Mouse (Mus musculus) embryonic facial prominence, embryonic 15.5 days (tissue): ENCODE measurements around the gene Hist1h2bn. TPM values are rescaled to one million over a fixed set of nuclear protein-coding genes. Genes with fewer than 3 reads are reported as not detected.
"Not testable (repeated sequence)": the region's sequence is repeated elsewhere in the genome, so short reads cannot be mapped to it uniquely, and the experiment has no call there.

Experiments
- ATAC-seq: fragments of 200-750 bp; cut with Nextera tagmentation; 2 replicates; pipeline ENCODE4 v1.8.0; 2017; ENCODE audit warnings: low read depth, moderate TSS enrichment; ENCODE audit not compliant: insufficient number of reproducible peaks, low FRiP score, low TSS enrichment
- H3K27ac ChIP-seq: fragments of 300-500 bp; sonication (generic); replicated peaks from 2 replicates; pipeline ENCODE4 v1.5.1; 2015; ENCODE audit warnings: mild to moderate bottlenecking, inconsistent platforms
- H3K27me3 ChIP-seq: fragments of 300-500 bp; sonication (generic); 2 replicates; pipeline ENCODE4 v1.6.1; 2015; ENCODE audit warnings: inconsistent platforms
- H3K36me3 ChIP-seq: fragments of 300-500 bp; sonication (generic); 2 replicates; pipeline ENCODE4 v1.6.1; 2015; ENCODE audit warnings: mild to moderate bottlenecking, inconsistent platforms
- H3K4me1 ChIP-seq: fragments of 300-500 bp; sonication (generic); 2 replicates; pipeline ENCODE4 v1.6.1; 2015; ENCODE audit warnings: inconsistent platforms
- H3K4me2 ChIP-seq: fragments of 300-500 bp; sonication (generic); replicated peaks from 2 replicates; pipeline ENCODE4 v1.6.1; 2015; ENCODE audit warnings: mild to moderate bottlenecking, inconsistent platforms
- H3K4me3 ChIP-seq: fragments of 300-500 bp; sonication (generic); replicated peaks from 2 replicates; pipeline ENCODE4 v1.5.1; 2015; ENCODE audit warnings: mild to moderate bottlenecking, inconsistent platforms
- H3K9ac ChIP-seq: fragments of 300-500 bp; sonication (generic); 2 replicates; pipeline ENCODE4 v1.6.1; 2015; ENCODE audit warnings: inconsistent platforms
- H3K9me3 ChIP-seq: fragments of 300-500 bp; sonication (generic); replicated peaks from 2 replicates; pipeline ENCODE4 v1.6.1; 2016; ENCODE audit warnings: inconsistent platforms
- WGBS: fragments of 180-500 bp; shearing (Covaris S2); methylation state at CpG from one replicate; pipeline ENCODE4 v1.1.7; 2015; 5-methylcytosine and 5-hydroxymethylcytosine counted together
- polyA plus RNA-seq: library from polyadenylated mRNA; unstranded; fragments of >200 nt; fragmentation: Nextera tagmentation; extraction: Ambion mirVana; gene quantifications from 2 replicates; pipeline ENCODE4 v1.2.1, GENCODE M21; 2015

Hist1h2bn gene
- polyA plus RNA-seq: 3.4 and 3.6 TPM in 2 replicates

DNA sequence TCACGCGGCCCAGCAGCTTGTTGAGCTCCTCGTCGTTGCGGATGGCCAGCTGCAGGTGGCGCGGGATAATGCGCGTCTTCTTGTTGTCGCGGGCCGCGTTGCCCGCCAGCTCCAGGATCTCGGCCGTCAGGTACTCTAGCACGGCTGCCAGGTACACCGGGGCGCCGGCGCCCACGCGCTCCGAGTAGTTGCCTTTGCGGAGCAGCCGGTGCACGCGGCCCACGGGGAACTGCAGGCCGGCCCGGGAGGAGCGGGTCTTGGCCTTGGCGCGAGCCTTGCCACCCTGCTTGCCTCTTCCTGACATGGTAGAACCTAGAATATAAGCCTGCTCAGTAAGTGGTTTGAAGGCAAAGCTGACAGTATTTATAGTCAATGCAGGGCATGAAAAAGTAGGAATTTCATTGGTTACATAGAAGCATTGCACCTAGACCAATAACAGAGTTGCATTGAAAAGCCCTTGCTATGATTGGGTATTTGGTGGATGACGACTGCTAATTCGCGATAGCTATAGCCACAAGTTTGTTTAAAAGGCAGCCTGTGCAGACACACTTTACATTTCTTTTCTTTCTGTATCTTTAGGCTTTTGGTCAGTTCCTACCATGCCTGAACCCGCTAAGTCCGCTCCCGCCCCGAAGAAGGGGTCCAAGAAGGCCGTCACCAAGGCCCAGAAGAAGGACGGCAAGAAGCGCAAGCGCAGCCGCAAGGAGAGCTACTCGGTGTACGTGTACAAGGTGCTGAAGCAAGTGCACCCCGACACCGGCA, at the start of gene Hist1h2bn, which contains the start of gene Hist1h2ak:
Hist1h2bn (plus strand) TSS at position 600 of the 762 bp plus-strand sequence.
Hist1h2ak (minus strand) TSS at position 304 of the 762 bp plus-strand sequence.
- not testable (repeated sequence) for H3K9me3 ChIP-seq, H3K36me3 ChIP-seq, H3K27me3 ChIP-seq
- Histone ChIP-seq H3K4me1 (peaks cover 15% of the 10 kb centered on the region), H3K4me2 (peak within 1 kb of the TSS; percentile 64), H3K4me3 (peak within 1 kb of the TSS; percentile 48), H3K9ac (peak within 1 kb of the TSS; percentile 18), H3K27ac (peak within 1 kb of the TSS; percentile 92)
- under 1% methylated on average over 49 of the region's 50 CpGs for WGBS
- peak; percentile 93 for ATAC-seq

DNA sequence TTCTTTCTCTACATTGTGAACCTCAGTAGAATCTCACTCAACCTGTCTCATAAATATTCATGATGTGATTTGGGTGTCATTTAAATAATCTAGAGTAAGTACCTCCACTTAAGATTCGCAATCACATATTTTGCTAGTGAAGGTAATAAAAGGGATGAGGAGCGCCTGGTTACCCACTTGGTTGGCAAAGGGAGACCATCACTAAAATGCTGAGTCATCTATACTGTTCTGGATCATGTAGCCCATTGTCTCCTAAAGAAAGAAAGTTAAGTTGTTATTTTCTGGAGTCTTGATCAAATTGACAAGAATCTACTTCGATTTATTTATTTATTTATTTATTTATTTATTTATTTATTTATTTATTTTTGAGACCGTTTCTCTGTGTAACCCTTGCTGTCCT, 47.3 kb upstream of the Hist1h2bn start:
- no peak for ATAC-seq
- Histone ChIP-seq H3K9me3 (no peaks in the 10 kb centered on the region), H3K4me2 (no peak overlapping the region), H3K4me1 (peaks cover 7% of the 10 kb centered on the region; the same call in 1 of the 2 replicates), H3K9ac (no peak overlapping the region), H3K27ac (no peak overlapping the region), H3K27me3 (no peaks in the 10 kb centered on the region), H3K36me3 (no peaks in the 10 kb centered on the region), H3K4me3 (no peak overlapping the region)
- whole genome bisulfite sequencing: 73% methylated on average over 4 of the region's 4 CpGs

DNA sequence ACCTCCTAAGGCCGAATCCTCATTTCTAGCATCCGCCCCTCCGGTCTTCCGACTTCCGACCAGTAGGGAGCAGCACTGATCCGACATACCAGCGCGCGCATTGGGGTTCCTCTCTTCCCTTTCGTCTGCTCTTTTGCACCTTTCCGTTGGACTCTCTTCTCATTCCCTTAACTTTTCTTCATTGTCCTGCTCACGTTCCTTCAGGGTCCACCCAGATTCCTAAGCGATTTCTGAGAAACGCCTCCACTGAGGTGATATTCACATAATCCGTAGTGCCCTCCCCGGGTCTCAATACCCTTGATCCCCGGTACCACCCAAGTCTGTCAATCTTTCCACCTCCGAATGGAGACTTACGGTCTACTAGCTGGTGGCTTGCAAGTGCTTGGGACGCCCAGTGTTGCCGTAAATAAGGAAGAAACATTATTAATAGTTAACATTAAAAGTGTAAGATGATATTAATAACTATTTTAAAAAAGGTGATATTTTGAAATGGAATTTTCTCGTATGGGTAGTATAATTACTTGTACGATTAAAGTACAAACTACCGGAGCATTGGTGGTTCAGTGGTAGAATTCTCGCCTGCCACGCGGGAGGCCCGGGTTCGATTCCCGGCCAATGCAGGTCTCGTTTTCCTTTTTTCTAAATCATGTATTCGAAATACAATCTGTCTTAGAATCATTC, 43.8 kb upstream of the Hist1h2bn start:
- ATAC-seq: peak; percentile 81
- Histone ChIP-seq H3K27ac (peak overlapping the region; percentile 91), H3K9me3 (no peaks in the 10 kb centered on the region), H3K4me2 (peak overlapping the region; percentile 56), H3K27me3 (no peaks in the 10 kb centered on the region), H3K4me3 (peak overlapping the region; percentile 76), H3K4me1 (peaks cover 12% of the 10 kb centered on the region), H3K36me3 (no peaks in the 10 kb centered on the region), H3K9ac (peak overlapping the region; percentile 51)
- WGBS: under 1% methylated on average over 32 of the region's 32 CpGs

DNA sequence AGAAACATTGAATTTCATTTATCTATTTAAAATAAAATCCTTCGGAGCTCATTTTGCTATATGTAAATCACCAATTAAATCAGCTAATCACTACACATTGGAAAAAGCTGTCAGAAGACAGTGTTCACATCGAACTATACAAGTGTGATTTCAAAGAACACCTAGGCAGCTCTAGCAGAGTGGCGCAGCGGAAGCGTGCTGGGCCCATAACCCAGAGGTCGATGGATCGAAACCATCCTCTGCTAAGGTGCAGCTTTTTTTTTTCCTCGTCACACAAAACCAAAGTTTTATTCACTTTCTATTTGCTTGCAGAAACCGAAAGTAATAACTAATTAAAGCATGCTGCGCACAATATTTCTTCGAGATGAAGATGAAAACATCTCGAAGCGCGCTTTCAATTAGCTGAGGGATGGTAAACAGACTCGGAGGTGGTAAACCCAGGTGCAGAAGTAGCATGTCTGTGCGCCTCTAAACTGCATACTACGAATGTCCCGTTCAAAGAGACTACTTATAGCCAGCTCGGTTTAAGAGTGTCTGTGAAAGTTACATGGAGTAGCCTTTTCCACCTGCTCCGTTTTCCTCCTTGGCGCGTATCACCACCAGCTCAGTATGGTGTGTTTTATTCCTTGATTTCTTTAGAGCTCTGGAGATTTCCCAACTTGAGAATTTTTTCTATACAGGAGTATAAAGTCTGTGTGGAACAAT, 43.0 kb upstream of the Hist1h2bn start:
- Histone ChIP-seq H3K27me3 (no peaks in the 10 kb centered on the region), H3K36me3 (no peaks in the 10 kb centered on the region), H3K4me1 (peaks cover 16% of the 10 kb centered on the region), H3K4me3 (peak overlapping the region; percentile 76), H3K9me3 (no peaks in the 10 kb centered on the region), H3K4me2 (peak overlapping the region; percentile 56), H3K27ac (peak overlapping the region; percentile 35; the same call in 1 of the 2 replicates), H3K9ac (peak overlapping the region; percentile 26; the same call in 1 of the 2 replicates)
- 2% methylated on average over 22 of the region's 22 CpGs for WGBS
- peak; percentile 78 for ATAC-seq

DNA sequence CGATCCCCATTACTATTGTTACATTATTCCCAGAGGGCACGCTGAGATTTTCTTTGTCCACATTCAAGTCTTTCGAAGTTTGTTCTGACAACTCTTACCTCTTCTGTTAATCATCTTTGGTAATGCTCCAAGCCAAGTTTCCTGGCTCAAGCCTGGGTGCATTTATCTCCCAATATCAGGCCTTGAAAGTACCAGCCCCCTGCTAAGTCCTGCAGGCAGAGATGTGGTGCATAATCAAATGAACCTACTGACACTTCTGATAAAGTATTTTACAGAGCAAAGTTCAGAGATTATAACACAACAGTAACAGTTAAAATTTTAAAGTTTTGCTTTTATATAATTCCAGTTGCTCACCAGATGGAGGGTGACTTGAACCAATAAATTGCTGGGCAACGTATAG, 42.2 kb upstream of the Hist1h2bn start:
- peaks cover 17% of the 10 kb centered on the region for H3K4me1 ChIP-seq
- H3K9ac ChIP-seq: no peak overlapping the region
- no peaks in the 10 kb centered on the region for H3K27me3 ChIP-seq
- WGBS: 21% methylated on average over 4 of the region's 4 CpGs
- peak overlapping the region; percentile 76 for H3K4me3 ChIP-seq
- H3K27ac ChIP-seq: no peak overlapping the region
- ATAC-seq: no peak
- H3K4me2 ChIP-seq: peak overlapping the region; percentile 56
- no peaks in the 10 kb centered on the region for H3K9me3 ChIP-seq
- H3K36me3 ChIP-seq: no peaks in the 10 kb centered on the region

DNA sequence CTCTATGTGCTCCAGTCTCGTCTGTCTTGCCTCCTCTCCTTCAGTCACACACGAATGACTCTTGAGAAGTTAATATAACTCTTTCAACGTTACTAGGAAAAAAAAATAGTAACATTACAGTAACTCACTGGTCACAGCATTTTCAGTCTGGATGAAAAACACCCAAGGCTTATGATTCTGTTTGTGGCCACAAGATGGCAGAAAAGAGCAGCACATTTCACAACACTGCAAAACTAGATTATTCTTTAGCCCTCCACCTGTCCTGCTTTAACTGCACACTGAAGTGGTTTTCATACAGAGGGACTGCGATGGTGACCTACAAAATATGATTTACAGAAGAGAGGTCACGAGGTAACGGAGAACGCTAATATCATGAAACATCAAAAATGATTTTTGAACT, 39.2 kb upstream of the Hist1h2bn start:
- no peak for ATAC-seq
- 2% methylated on average over 7 of the region's 7 CpGs for WGBS

DNA sequence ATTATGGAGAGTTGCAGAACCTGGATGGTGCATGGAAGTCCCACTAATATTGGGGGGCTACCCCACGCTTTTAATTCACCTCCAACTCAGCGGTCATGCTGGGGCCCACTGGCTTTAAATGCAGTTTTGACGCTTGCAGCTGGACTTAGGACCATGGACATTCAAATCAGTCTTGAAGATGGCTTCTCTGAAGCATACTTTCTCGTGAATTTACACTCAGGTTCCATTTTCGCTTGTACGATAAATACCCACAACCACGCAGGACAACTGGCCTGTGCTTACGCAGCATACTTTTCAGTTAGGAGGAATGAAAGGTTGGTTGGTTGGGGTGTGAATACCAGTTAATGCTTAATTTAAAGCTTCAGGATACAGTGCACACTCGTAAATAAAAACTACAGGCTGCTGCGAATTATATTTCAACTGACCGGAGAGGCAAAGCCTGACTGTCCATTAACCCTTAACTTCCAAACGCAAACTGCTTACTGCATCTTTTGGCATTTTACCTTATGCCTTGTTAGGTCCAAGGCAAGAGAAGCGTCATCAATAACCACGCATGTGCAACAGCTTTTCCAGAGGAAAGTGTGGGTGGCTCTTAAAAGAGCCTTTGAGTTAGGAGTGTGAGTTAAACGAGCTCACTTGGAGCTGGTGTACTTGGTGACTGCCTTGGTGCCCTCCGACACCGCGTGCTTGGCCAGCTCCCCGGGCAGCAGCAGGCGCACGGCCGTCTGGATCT, 38.6 kb upstream of the Hist1h2bn start:
- no peak for ATAC-seq
- WGBS: under 1% methylated on average over 21 of the region's 22 CpGs
- H3K36me3 ChIP-seq: no peaks in the 10 kb centered on the region
- peaks cover 34% of the 10 kb centered on the region for H3K4me1 ChIP-seq
- H3K27me3 ChIP-seq: no peaks in the 10 kb centered on the region
- H3K4me2 ChIP-seq: peak overlapping the region; percentile 77
- peak overlapping the region; percentile 35; the same call in 1 of the 2 replicates for H3K9ac ChIP-seq
- peak overlapping the region; percentile 44 for H3K4me3 ChIP-seq
- H3K9me3 ChIP-seq: no peaks in the 10 kb centered on the region
- peak overlapping the region; percentile 91 for H3K27ac ChIP-seq

More for the DNA sequence above, 39.2 kb upstream of the Hist1h2bn start:
- peak overlapping the region; percentile 44 for H3K4me3 ChIP-seq
- peaks cover 34% of the 10 kb centered on the region for H3K4me1 ChIP-seq
- no peaks in the 10 kb centered on the region for H3K36me3 ChIP-seq
- peak overlapping the region; percentile 77 for H3K4me2 ChIP-seq
- H3K9me3 ChIP-seq: no peaks in the 10 kb centered on the region
- 0 out of 2 replicates have a peak overlapping the region, but pooled peaks have one; percentile 35 for H3K9ac ChIP-seq
- H3K27me3 ChIP-seq: no peaks in the 10 kb centered on the region
- H3K27ac ChIP-seq: peak overlapping the region; percentile 91

DNA sequence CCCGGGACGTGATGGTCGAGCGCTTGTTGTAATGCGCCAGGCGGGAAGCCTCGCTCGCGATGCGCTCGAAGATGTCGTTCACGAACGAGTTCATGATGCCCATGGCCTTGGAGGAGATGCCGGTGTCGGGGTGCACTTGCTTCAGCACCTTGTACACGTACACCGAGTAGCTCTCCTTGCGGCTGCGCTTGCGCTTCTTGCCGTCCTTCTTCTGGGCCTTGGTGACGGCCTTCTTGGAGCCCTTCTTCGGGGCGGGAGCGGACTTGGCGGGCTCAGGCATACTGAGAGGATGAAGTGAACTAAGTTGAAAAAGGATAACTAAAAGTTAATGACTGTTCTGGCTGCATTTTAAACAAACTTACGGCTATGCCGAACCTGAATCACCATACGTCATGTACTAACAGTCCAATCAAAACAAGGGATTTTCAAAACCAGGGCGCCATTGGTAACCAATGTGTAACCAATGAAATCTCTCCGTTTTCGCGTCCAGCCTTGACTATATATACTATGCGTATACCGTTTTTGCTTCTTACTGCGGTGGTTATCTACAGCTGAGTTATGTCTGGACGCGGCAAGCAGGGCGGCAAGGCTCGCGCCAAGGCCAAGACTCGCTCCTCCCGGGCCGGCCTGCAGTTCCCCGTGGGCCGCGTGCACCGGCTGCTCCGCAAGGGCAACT, 37.9 kb upstream of the Hist1h2bn start, which contains the start of the genes Hist1h2bl and Hist1h2ai:
Hist1h2bl (minus strand) TSS at position 280 of the 676 bp plus-strand sequence.
Hist1h2ai (plus strand) TSS at position 559 of the 676 bp plus-strand sequence.
- Histone ChIP-seq H3K4me1 (peaks cover 38% of the 10 kb centered on the region), H3K9ac (peak within 1 kb of the TSS; percentile 39; the same call in 1 of the 2 replicates), H3K4me3 (peak within 1 kb of the TSS; percentile 44), H3K4me2 (peak within 1 kb of the TSS; percentile 77), H3K27ac (peak within 1 kb of the TSS; percentile 92)
- H3K27me3 ChIP-seq, H3K36me3 ChIP-seq, H3K9me3 ChIP-seq: not testable (repeated sequence)
- WGBS: 1% methylated on average over 28 of the region's 50 CpGs
- ATAC-seq: peak; percentile 93

DNA sequence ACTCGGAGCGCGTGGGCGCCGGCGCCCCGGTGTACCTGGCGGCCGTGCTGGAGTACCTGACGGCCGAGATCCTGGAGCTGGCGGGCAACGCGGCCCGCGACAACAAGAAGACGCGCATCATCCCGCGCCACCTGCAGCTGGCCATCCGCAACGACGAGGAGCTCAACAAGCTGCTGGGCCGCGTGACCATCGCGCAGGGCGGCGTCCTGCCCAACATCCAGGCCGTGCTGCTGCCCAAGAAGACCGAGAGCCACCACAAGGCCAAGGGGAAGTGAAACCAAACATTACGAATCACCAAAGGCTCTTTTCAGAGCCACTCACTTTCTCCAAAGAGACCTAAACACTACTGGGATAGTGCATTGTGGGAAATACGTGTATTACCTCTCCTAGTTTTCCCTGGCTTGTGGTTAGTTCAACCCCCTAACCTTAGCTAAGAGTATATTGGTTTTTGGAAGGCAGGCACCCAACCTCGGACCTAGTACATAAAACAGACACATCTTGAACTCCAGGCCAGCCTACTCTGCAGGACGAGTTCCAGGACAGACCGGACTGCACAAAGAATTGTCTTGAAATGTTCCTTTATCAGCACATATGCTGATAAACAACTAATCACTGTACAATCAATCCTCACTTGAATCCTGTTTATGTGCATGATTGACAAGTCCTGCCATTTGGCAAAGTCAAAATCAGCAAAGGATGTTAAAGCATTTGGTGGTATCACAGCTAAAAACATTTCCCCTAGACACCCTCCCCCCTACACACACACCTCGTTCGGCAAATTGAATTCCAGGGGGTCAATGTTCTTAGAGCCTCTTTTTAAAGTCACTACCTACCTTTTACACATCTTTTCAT, 37.2 kb upstream of the Hist1h2bn start:
- H3K9ac ChIP-seq: peak overlapping the region; percentile 39; the same call in 1 of the 2 replicates
- H3K4me2 ChIP-seq: peak overlapping the region; percentile 69
- H3K9me3 ChIP-seq, H3K36me3 ChIP-seq, H3K27me3 ChIP-seq: not testable (repeated sequence)
- H3K4me3 ChIP-seq: peak overlapping the region; percentile 44
- 0% methylated on average over 12 of the region's 38 CpGs for WGBS
- ATAC-seq: peak; percentile 5; the same call in 1 of the 2 replicates
- H3K27ac ChIP-seq: peak overlapping the region; percentile 92
- H3K4me1 ChIP-seq: peaks cover 32% of the 10 kb centered on the region
